Mouse (Mus musculus): ENCODE measurements around the gene Atp13a2.

DNA sequence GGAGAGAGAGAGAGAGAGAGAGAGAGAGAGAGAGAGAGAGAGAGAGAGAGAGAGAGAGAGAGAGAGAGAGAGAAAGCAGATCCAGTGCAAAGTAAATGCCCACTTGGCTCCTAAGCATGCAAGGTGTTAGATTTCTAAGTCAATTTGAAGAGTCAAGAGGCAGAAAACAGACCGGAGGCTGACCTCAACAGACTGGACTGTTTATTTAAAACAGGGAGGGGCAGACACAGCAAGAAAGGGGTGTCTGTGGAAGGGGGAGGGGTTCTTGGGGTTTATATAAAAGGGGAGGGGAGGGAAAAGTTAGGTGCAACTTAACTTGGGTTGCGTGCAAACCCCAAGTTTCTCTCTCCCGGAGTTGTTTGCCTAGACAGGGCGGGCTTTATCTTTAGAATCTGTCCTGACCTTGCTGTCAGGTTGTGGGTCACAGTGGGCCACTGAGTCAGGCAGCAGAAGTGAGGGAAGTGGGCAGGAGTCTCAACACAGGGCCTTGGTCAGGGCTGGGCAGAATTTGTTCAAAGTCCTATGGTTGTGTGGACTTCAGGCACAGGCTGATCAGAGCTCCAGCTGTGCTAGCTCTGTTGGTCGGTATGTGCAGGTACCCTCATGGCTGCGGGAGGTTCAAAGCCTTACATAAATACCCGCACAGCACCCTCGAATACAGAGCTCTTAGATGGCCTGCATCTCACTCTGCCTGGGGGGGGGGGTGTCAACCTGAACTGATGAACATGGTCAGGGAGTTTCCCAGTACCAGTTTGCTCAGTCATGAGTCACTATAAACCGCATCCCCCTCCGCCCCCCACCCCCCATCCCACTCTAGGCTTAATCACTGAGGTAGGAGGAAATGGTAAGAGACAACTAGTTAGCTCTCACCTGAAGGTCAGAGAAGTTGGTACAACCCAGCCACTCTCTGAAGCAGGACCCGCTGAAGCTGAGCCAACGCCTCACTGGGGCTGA lies 38.9 kb upstream of the Atp13a2 start:
- no peak for TF ChIP-seq CTCF (IDR thresholded peaks at IDR 0.05; ENCODE audit: low read depth)
- TF ChIP-seq EP300 (IDR thresholded peaks at IDR 0.05; ENCODE audit: low read depth): no peak

All from liver, postnatal 0 days (tissue).